Mouse (Mus musculus) forebrain, embryonic 12.5 days (tissue): ENCODE results near the gene Asap2. TPM values are rescaled to one million over a fixed set of nuclear protein-coding genes. Genes with fewer than 3 reads are reported as not detected.

ENCODE experiments used
- ATAC-seq: fragments of 200-750 bp; cut with Nextera tagmentation; 2 replicates; pipeline ENCODE4 v1.8.0; 2017; ENCODE audit warnings: moderate TSS enrichment; ENCODE audit not compliant: low FRiP score
- H3K27ac ChIP-seq: fragments of 300-500 bp; sonication (generic); 2 replicates; pipeline ENCODE4 v1.5.1; 2016; ENCODE audit warnings: mild to moderate bottlenecking
- H3K27me3 ChIP-seq: fragments of 300-500 bp; sonication (generic); 2 replicates; pipeline ENCODE4 v1.6.1; 2016; ENCODE audit warnings: mild to moderate bottlenecking
- H3K36me3 ChIP-seq: fragments of 300-500 bp; sonication (generic); replicated peaks from 2 replicates; pipeline ENCODE4 v1.6.1; 2016; ENCODE audit warnings: mild to moderate bottlenecking
- H3K4me1 ChIP-seq: fragments of 300-500 bp; sonication (generic); 2 replicates; pipeline ENCODE4 v1.6.1; 2016
- H3K4me2 ChIP-seq: fragments of 300-500 bp; sonication (generic); 2 replicates; pipeline ENCODE4 v1.6.1; 2016; ENCODE audit warnings: mild to moderate bottlenecking, moderate library complexity
- H3K4me3 ChIP-seq: fragments of 300-500 bp; sonication (generic); replicated peaks from 2 replicates; pipeline ENCODE4 v1.5.1; 2016; ENCODE audit warnings: mild to moderate bottlenecking
- H3K9ac ChIP-seq: fragments of 300-500 bp; sonication (generic); 2 replicates; pipeline ENCODE4 v1.6.1; 2016; ENCODE audit warnings: mild to moderate bottlenecking
- H3K9me3 ChIP-seq: fragments of 300-500 bp; sonication (generic); 2 replicates; pipeline ENCODE4 v1.6.1; 2016
- WGBS: fragments of 180-500 bp; shearing (Covaris S2); methylation state at CpG from one replicate; pipeline ENCODE4 v1.1.7; 2016; 5-methylcytosine and 5-hydroxymethylcytosine counted together
- polyA plus RNA-seq: library from polyadenylated mRNA; unstranded; fragments of >200 nt; fragmentation: Nextera tagmentation; extraction: Ambion mirVana; gene quantifications from 2 replicates; pipeline ENCODE4 v1.2.1, GENCODE M21; 2016

Asap2 gene
- polyA plus RNA-seq, 1 experiment from 2014 or later: 18.6 TPM

GRCm38 (mm10) chr12:21205799-21206198 lies 215.5 kb downstream of the Asap2 start:
- ATAC-seq: no peak

GRCm38 (mm10) chr12:21207422-21207821 lies 217.2 kb downstream of the Asap2 start:
- Histone ChIP-seq H3K9me3 (no peaks in the 10 kb centered on the region), H3K27me3 (no peaks in the 10 kb centered on the region), H3K27ac (no peak overlapping the region), H3K4me2 (no peak overlapping the region), H3K4me3 (no peak overlapping the region), H3K4me1 (peaks cover 24% of the 10 kb centered on the region), H3K9ac (no peak overlapping the region), H3K36me3 (peaks cover 40% of the 10 kb centered on the region)
- 94% methylated on average over 5 of the region's 5 CpGs for WGBS
- ATAC-seq: no peak

More at GRCm38 (mm10) chr12:21205799-21206198, 215.5 kb downstream of the Asap2 start:
- H3K4me3 ChIP-seq: no peak overlapping the region
- no peaks in the 10 kb centered on the region for H3K27me3 ChIP-seq
- H3K9ac ChIP-seq: no peak overlapping the region
- H3K36me3 ChIP-seq: peaks cover 52% of the 10 kb centered on the region
- 93% methylated on average over 4 of the region's 4 CpGs for WGBS
- no peaks in the 10 kb centered on the region for H3K9me3 ChIP-seq
- H3K27ac ChIP-seq: no peak overlapping the region
- peaks cover 24% of the 10 kb centered on the region for H3K4me1 ChIP-seq
- no peak overlapping the region for H3K4me2 ChIP-seq

GRCm38 (mm10) chr12:21208172-21208795 lies 218.0 kb downstream of the Asap2 start:
- no peak overlapping the region for H3K4me2 ChIP-seq
- no peak for ATAC-seq
- H3K9me3 ChIP-seq: no peaks in the 10 kb centered on the region
- H3K36me3 ChIP-seq: peaks cover 47% of the 10 kb centered on the region
- H3K4me1 ChIP-seq: peaks cover 22% of the 10 kb centered on the region
- H3K27me3 ChIP-seq: no peaks in the 10 kb centered on the region
- 93% methylated on average over 11 of the region's 11 CpGs for WGBS
- H3K9ac ChIP-seq: no peak overlapping the region
- no peak overlapping the region for H3K27ac ChIP-seq
- H3K4me3 ChIP-seq: no peak overlapping the region

- Histone ChIP-seq H3K36me3 (peaks cover 48% of the 10 kb centered on the region), H3K4me1 (peaks cover 13% of the 10 kb centered on the region), H3K4me2 (no peak overlapping the region), H3K9me3 (no peaks in the 10 kb centered on the region), H3K27me3 (no peaks in the 10 kb centered on the region), H3K4me3 (no peak overlapping the region), H3K9ac (no peak overlapping the region), H3K27ac (no peak overlapping the region)
- ATAC-seq: no peak
- 85% methylated on average over 10 of the region's 10 CpGs for WGBS
These were observed 219.0 kb downstream of the Asap2 start for GRCm38 (mm10) chr12:21209273-21209672.

GRCm38 (mm10) chr12:21212876-21213275 lies 222.6 kb downstream of the Asap2 start:
- peaks cover 55% of the 10 kb centered on the region for H3K36me3 ChIP-seq
- H3K9ac ChIP-seq: no peak overlapping the region
- WGBS: 96% methylated on average over 17 of the region's 17 CpGs
- H3K27ac ChIP-seq: no peak overlapping the region
- no peaks in the 10 kb centered on the region for H3K9me3 ChIP-seq
- no peak overlapping the region for H3K4me3 ChIP-seq
- no peaks in the 10 kb centered on the region for H3K27me3 ChIP-seq
- no peaks in the 10 kb centered on the region for H3K4me1 ChIP-seq
- H3K4me2 ChIP-seq: no peak overlapping the region
- no peak for ATAC-seq

GRCm38 (mm10) chr12:21214551-21215165 lies 224.4 kb downstream of the Asap2 start:
- H3K27me3 ChIP-seq: no peaks in the 10 kb centered on the region
- no peaks in the 10 kb centered on the region for H3K9me3 ChIP-seq
- H3K4me1 ChIP-seq: no peaks in the 10 kb centered on the region
- H3K36me3 ChIP-seq: peaks cover 57% of the 10 kb centered on the region
- 94% methylated on average over 8 of the region's 8 CpGs for WGBS
- H3K9ac ChIP-seq: no peak overlapping the region
- no peak overlapping the region for H3K27ac ChIP-seq
- H3K4me3 ChIP-seq: no peak overlapping the region
- no peak for ATAC-seq
- H3K4me2 ChIP-seq: no peak overlapping the region

GRCm38 (mm10) chr12:21217776-21218444 lies 227.7 kb downstream of the Asap2 start:
- H3K36me3 ChIP-seq: peaks cover 74% of the 10 kb centered on the region
- ATAC-seq: no peak

GRCm38 (mm10) chr12:21220596-21220995 lies 230.3 kb downstream of the Asap2 start:
- H3K36me3 ChIP-seq: peaks cover 73% of the 10 kb centered on the region
- whole genome bisulfite sequencing: 89% methylated on average over 1 of the region's 1 CpGs

More at GRCm38 (mm10) chr12:21217776-21218444, 227.7 kb downstream of the Asap2 start:
- no peaks in the 10 kb centered on the region for H3K9me3 ChIP-seq
- no peaks in the 10 kb centered on the region for H3K27me3 ChIP-seq
- no peak overlapping the region for H3K4me3 ChIP-seq
- no peak overlapping the region for H3K27ac ChIP-seq
- no peak overlapping the region for H3K4me2 ChIP-seq
- no peak overlapping the region for H3K9ac ChIP-seq
- H3K4me1 ChIP-seq: no peaks in the 10 kb centered on the region
- 89% methylated on average over 11 of the region's 11 CpGs for WGBS

GRCm38 (mm10) chr12:21223923-21224322 lies 233.7 kb downstream of the Asap2 start:
- no peak overlapping the region for H3K4me2 ChIP-seq
- no peak overlapping the region for H3K9ac ChIP-seq
- peaks cover 45% of the 10 kb centered on the region for H3K36me3 ChIP-seq
- ATAC-seq: no peak
- no peaks in the 10 kb centered on the region for H3K27me3 ChIP-seq
- no peak overlapping the region for H3K4me3 ChIP-seq
- H3K27ac ChIP-seq: no peak overlapping the region
- 0 out of 2 replicates have a peak, but pooled peaks cover 8% of the 10 kb centered on the region for H3K4me1 ChIP-seq
- no peaks in the 10 kb centered on the region for H3K9me3 ChIP-seq
- 85% methylated on average over 4 of the region's 4 CpGs for WGBS

More at GRCm38 (mm10) chr12:21220596-21220995, 230.3 kb downstream of the Asap2 start:
- no peaks in the 10 kb centered on the region for H3K4me1 ChIP-seq
- no peak overlapping the region for H3K4me3 ChIP-seq
- ATAC-seq: no peak
- no peaks in the 10 kb centered on the region for H3K9me3 ChIP-seq
- H3K9ac ChIP-seq: no peak overlapping the region
- H3K4me2 ChIP-seq: no peak overlapping the region
- no peak overlapping the region for H3K27ac ChIP-seq
- no peaks in the 10 kb centered on the region for H3K27me3 ChIP-seq

- no peaks in the 10 kb centered on the region for H3K9me3 ChIP-seq
- ATAC-seq: no peak
- H3K9ac ChIP-seq: no peak overlapping the region
- no peak overlapping the region for H3K4me2 ChIP-seq
- H3K27ac ChIP-seq: no peak overlapping the region
- peaks cover 11% of the 10 kb centered on the region; the same call in 1 of the 2 replicates for H3K4me1 ChIP-seq
- H3K36me3 ChIP-seq: peaks cover 52% of the 10 kb centered on the region
- 77% methylated on average over 8 of the region's 8 CpGs for WGBS
- H3K4me3 ChIP-seq: no peak overlapping the region
- no peaks in the 10 kb centered on the region for H3K27me3 ChIP-seq
These were observed 235.1 kb downstream of the Asap2 start for GRCm38 (mm10) chr12:21225358-21225757.

- peaks cover 11% of the 10 kb centered on the region; the same call in 1 of the 2 replicates for H3K4me1 ChIP-seq
- 92% methylated on average over 9 of the region's 9 CpGs for WGBS
- no peak overlapping the region for H3K4me3 ChIP-seq
- H3K9ac ChIP-seq: no peak overlapping the region
- no peaks in the 10 kb centered on the region for H3K9me3 ChIP-seq
- no peak for ATAC-seq
- H3K36me3 ChIP-seq: peaks cover 54% of the 10 kb centered on the region
- no peaks in the 10 kb centered on the region for H3K27me3 ChIP-seq
- H3K27ac ChIP-seq: no peak overlapping the region
- no peak overlapping the region for H3K4me2 ChIP-seq
These were observed 236.1 kb downstream of the Asap2 start for GRCm38 (mm10) chr12:21226316-21226715.
